Mouse (Mus musculus) bone marrow, adult 2 months (tissue): ENCODE measurements at regions not wholly inside any gene's neighbourhood (a gene's known extent, or its start where the extent isn't known, plus 50 kb on each side); places are given as distances from the start of the nearest gene placed in this dataset.

Experiments used
- CTCF ChIP-seq: fragments of 200-500 bp; IDR thresholded peaks from 2 replicates; pipeline ENCODE4 v1.5.1; 2011; ENCODE audit warnings: low read length, control low read depth; ENCODE audit not compliant: control insufficient read depth, insufficient read depth
- POLR2A ChIP-seq: fragments of 200-500 bp; IDR thresholded peaks from 2 replicates; pipeline ENCODE4 v1.6.1; 2011; ENCODE audit warnings: low read depth, mild to moderate bottlenecking, control low read depth, low read length, borderline replicate concordance; ENCODE audit not compliant: control insufficient read depth

DNA sequence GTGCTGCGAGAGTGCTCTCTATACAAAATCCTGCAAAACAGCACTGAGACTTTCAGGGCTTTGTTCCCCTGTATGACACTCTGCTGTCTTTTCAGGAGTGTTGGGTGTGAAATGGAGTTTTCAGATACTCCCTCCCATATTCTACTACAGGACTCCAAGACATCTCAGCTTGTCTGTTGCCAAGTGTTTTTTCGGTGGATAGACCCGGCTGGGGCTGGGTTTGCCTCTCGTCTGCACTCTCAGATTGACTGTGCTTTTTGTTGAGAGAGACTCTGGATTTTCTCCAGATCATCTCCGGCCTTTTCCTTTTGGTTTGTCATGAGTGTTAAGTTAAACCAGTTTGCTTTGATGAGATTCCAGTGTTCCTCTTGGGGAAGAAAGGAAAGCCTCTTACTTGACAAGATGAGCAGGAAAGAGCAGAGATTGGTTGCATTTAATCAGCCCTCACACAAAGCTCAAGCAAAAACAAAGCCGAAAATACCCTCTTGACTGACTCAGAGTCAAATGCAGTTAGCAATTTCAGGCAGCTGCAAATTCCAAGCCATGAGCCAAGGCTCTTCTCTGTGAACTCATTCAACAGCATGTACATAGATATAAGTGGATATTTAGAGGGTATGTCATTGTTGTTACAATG, 219.3 kb upstream of the Veph1 start:
- TF ChIP-seq POLR2A (no peak), CTCF (no peak)
